Mouse (Mus musculus): Measurements from ENCODE around the gene Pde1b. TPM values are rescaled to one million over a fixed set of nuclear protein-coding genes. Genes with fewer than 3 reads are reported as not detected.

Pde1b gene
- polyA plus RNA-seq, 1 experiment from 2014 or later: 91.9 TPM

DNA sequence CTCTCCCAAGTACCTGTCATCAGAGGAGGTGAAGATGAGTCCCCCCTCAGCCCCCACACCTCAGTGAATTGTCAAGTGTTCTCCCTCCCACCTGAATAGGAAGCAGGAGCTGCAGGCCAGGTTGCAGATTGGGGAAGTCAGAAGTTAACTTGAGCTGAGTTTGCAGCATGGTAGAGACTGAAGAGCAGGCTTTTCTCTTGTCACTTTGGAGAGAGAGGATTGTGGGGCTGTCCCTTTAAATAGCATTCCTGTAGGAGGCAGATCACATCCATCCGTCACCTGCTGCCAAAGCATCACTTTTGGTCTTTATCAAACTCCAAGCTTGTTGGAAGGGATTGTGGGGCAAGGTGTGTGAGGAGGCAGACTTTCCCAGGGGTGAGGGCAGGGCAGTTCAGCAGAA is 2.1 kb upstream of the Pde1b start:
- Histone ChIP-seq H3K4me1 (ENCODE audit: control insufficient read depth, insufficient read depth, low read length) (peaks cover 26% of the 10 kb centered on the region), H3K9me3 (replicated peaks; ENCODE audit: control insufficient read depth, low read length, poor library complexity, severe bottlenecking) (no peaks in the 10 kb centered on the region)

DNA sequence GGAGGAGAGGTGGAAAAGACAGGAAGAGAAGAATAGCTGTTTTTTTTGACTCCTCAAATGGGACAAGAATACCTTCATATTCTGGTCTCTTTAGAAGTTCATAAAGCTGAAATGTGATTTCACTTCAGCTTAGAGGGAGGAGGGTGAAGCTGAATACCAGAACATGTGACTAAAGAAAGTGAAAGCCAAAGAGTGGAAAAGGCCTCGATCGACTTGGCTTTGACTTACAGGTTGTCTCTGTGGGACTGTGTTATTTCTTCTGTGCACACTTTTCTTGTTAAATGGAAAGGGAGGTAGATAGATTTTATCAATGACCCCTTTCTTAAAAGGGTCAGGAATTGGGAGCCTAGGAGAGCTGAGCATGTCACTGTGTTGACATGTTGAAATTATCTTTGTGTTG is 1.6 kb upstream of the Pde1b start:
- H3K27ac ChIP-seq (ENCODE audit: low read length): no peak overlapping the region
- H3K9me3 ChIP-seq (replicated peaks; ENCODE audit: control insufficient read depth, low read length, poor library complexity, severe bottlenecking): no peaks in the 10 kb centered on the region
- no peak overlapping the region for H3K4me3 ChIP-seq (ENCODE audit: low read depth, low read length)
- H3K4me1 ChIP-seq (ENCODE audit: control insufficient read depth, insufficient read depth, low read length): peaks cover 30% of the 10 kb centered on the region
- no peaks in the 10 kb centered on the region for H3K36me3 ChIP-seq (ENCODE audit: control insufficient read depth, insufficient read depth, low read length)
- H3K9ac ChIP-seq (ENCODE audit: low read depth, low read length): no peak overlapping the region
- WGBS: 70% methylated on average over 2 of the region's 2 CpGs
- ATAC-seq: no peak
- no peaks in the 10 kb centered on the region for H3K27me3 ChIP-seq (ENCODE audit: control insufficient read depth, insufficient read depth, low read depth, low read length)
- no peak overlapping the region for H3K4me2 ChIP-seq (ENCODE audit: low read length)

More for the DNA sequence above, 2.1 kb upstream of the Pde1b start:
- no peak for ATAC-seq
- Histone ChIP-seq H3K9ac (ENCODE audit: low read depth, low read length) (no peak overlapping the region), H3K36me3 (ENCODE audit: control insufficient read depth, insufficient read depth, low read length) (no peaks in the 10 kb centered on the region), H3K4me3 (ENCODE audit: low read depth, low read length) (no peak overlapping the region), H3K27me3 (ENCODE audit: control insufficient read depth, insufficient read depth, low read depth, low read length) (no peaks in the 10 kb centered on the region), H3K4me2 (ENCODE audit: low read length) (no peak overlapping the region), H3K27ac (ENCODE audit: low read length) (no peak overlapping the region)
- 63% methylated on average over 1 of the region's 1 CpGs for WGBS

DNA sequence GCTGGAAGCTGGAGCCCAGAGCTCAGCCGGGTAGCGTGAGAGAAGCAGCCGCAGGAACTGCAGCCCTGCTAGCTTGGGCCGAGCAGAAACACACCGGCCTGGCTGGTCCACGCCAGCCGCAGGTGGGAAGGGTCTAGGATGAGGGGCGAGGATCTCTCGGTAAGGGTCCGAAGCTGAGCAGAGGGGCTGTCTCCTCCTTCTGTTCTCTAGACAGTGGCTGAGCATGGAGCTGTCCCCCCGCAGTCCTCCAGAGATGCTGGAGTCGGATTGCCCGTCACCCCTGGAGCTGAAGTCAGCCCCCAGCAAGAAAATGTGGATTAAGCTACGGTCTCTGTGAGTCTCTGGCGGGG is 392 bp downstream of the Pde1b start:
- Histone ChIP-seq H3K9ac (ENCODE audit: low read depth, low read length) (peak overlapping the region; percentile 75), H3K27me3 (ENCODE audit: control insufficient read depth, insufficient read depth, low read depth, low read length) (no peaks in the 10 kb centered on the region), H3K4me2 (ENCODE audit: low read length) (peak overlapping the region; percentile 83), H3K27ac (ENCODE audit: low read length) (peak overlapping the region; percentile 84), H3K4me3 (ENCODE audit: low read depth, low read length) (peak overlapping the region; percentile 70), H3K4me1 (ENCODE audit: control insufficient read depth, insufficient read depth, low read length) (peaks cover 38% of the 10 kb centered on the region), H3K9me3 (replicated peaks; ENCODE audit: control insufficient read depth, low read length, poor library complexity, severe bottlenecking) (no peaks in the 10 kb centered on the region), H3K36me3 (ENCODE audit: control insufficient read depth, insufficient read depth, low read length) (no peaks in the 10 kb centered on the region)
- peak; percentile 79 for ATAC-seq
- under 1% methylated on average over 15 of the region's 15 CpGs for WGBS

DNA sequence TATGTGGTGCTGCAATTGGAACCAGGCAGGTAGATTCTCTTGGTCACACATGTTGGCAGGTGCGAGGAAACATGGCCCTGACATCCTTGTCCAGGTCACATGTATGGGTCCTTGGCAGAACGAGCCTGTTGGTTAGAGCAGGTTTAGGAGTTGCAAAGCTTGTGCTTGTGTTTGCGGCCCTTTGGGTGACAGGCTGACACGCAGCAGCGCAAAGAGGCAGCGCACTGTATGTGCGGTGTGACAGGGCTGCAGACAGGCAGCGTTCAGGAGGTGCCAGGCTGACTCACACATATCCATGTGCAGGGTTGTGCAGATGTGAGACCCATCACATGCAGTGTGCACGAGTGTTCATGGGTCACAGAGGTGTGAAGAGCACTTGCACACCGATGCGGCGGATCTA is 826 bp downstream of the Pde1b start:
- peak overlapping the region; percentile 84 for H3K27ac ChIP-seq (ENCODE audit: low read length)
- H3K4me3 ChIP-seq (ENCODE audit: low read depth, low read length): peak overlapping the region; percentile 70
- no peaks in the 10 kb centered on the region for H3K27me3 ChIP-seq (ENCODE audit: control insufficient read depth, insufficient read depth, low read depth, low read length)
- H3K4me2 ChIP-seq (ENCODE audit: low read length): peak overlapping the region; percentile 83
- no peaks in the 10 kb centered on the region for H3K36me3 ChIP-seq (ENCODE audit: control insufficient read depth, insufficient read depth, low read length)
- no peaks in the 10 kb centered on the region for H3K9me3 ChIP-seq (replicated peaks; ENCODE audit: control insufficient read depth, low read length, poor library complexity, severe bottlenecking)
- ATAC-seq: peak; percentile 63
- H3K9ac ChIP-seq (ENCODE audit: low read depth, low read length): peak overlapping the region; percentile 75
- 27% methylated on average over 12 of the region's 12 CpGs for WGBS
- peaks cover 38% of the 10 kb centered on the region for H3K4me1 ChIP-seq (ENCODE audit: control insufficient read depth, insufficient read depth, low read length)

DNA sequence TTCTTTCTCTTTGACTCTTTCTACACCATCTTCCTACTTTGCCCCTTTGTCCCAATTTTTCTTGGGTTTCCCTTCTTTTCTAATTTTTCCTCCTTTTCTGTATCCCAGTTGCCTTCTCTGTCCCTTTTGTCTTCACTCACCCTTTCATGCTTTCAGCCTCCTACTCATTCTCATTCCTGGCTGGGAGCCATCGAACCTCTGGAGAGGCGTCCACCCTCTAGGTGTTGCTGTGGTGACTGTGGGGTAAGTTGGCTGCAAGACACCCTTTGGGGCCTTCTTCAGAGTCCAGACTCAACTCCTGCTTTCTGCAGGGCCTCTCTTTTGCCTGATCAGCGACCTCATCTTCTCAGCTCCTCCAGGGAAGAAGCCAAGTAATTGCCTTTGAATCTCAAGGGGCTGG is 6.5 kb downstream of the Pde1b start:
- Histone ChIP-seq H3K9ac (ENCODE audit: low read depth, low read length) (no peak overlapping the region), H3K9me3 (replicated peaks; ENCODE audit: control insufficient read depth, low read length, poor library complexity, severe bottlenecking) (no peaks in the 10 kb centered on the region), H3K27me3 (ENCODE audit: control insufficient read depth, insufficient read depth, low read depth, low read length) (no peaks in the 10 kb centered on the region), H3K36me3 (ENCODE audit: control insufficient read depth, insufficient read depth, low read length) (no peaks in the 10 kb centered on the region), H3K4me2 (ENCODE audit: low read length) (no peak overlapping the region), H3K27ac (ENCODE audit: low read length) (peak overlapping the region; percentile 12; the same call in 1 of the 2 replicates), H3K4me1 (ENCODE audit: control insufficient read depth, insufficient read depth, low read length) (peaks cover 47% of the 10 kb centered on the region), H3K4me3 (ENCODE audit: low read depth, low read length) (no peak overlapping the region)
- WGBS: 54% methylated on average over 3 of the region's 3 CpGs
- ATAC-seq: no peak

DNA sequence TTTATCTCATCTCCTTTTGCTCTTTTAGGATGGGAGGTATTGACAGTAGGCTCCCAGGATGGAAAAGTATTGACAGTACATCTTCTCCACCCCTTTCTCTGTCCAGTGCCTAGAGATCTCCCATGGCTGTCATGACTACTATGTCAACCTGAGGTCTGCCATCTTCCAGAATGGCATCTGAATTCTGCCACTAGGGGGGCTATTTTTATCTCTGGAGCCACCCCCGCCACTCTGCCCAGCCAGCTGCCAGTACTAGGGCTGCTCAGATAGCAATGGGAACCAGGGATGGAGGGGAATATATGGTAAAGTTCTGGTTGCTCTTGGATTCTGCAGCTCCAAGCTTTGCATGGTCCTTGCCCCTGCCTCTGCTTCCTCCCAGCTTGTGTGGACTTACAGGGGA is 8.8 kb downstream of the Pde1b start:
- H3K4me1 ChIP-seq (ENCODE audit: control insufficient read depth, insufficient read depth, low read length): peaks cover 47% of the 10 kb centered on the region

DNA sequence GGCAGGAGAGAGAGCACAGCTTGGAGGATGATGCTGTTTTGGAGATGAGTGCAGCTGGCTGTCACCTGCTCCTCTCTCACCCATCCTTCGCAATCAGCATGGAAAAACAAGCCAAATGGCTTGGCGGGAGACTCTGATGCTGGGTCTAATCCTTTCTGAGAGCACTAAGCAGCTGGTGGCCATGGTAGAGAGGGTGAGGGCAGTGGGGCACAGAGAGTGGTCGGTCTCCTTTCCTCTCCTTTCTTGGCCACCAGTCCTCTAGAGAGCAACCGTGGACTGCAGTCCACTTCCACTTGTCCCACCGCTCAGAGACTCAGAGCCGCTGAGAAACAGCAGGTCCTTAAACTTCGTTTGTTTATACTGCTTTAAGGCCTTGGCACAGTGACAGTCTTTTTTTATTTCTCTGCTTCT is 10.8 kb downstream of the Pde1b start:
- peak; percentile 53 for ATAC-seq
- no peaks in the 10 kb centered on the region for H3K27me3 ChIP-seq (ENCODE audit: control insufficient read depth, insufficient read depth, low read depth, low read length)
- 5% methylated on average over 7 of the region's 7 CpGs for WGBS
- H3K4me2 ChIP-seq (ENCODE audit: low read length): peak overlapping the region; percentile 50
- peak overlapping the region; percentile 62 for H3K27ac ChIP-seq (ENCODE audit: low read length)
- peaks cover 46% of the 10 kb centered on the region for H3K4me1 ChIP-seq (ENCODE audit: control insufficient read depth, insufficient read depth, low read length)
- H3K9me3 ChIP-seq (replicated peaks; ENCODE audit: control insufficient read depth, low read length, poor library complexity, severe bottlenecking): no peaks in the 10 kb centered on the region
- H3K36me3 ChIP-seq (ENCODE audit: control insufficient read depth, insufficient read depth, low read length): no peaks in the 10 kb centered on the region
- H3K9ac ChIP-seq (ENCODE audit: low read depth, low read length): no peak overlapping the region
- H3K4me3 ChIP-seq (ENCODE audit: low read depth, low read length): peak overlapping the region; percentile 34

More for the DNA sequence above, 8.8 kb downstream of the Pde1b start:
- H3K9me3 ChIP-seq (replicated peaks; ENCODE audit: control insufficient read depth, low read length, poor library complexity, severe bottlenecking): no peaks in the 10 kb centered on the region
- no peaks in the 10 kb centered on the region for H3K36me3 ChIP-seq (ENCODE audit: control insufficient read depth, insufficient read depth, low read length)
- H3K9ac ChIP-seq (ENCODE audit: low read depth, low read length): no peak overlapping the region
- H3K4me2 ChIP-seq (ENCODE audit: low read length): no peak overlapping the region
- no peak for ATAC-seq
- no peaks in the 10 kb centered on the region for H3K27me3 ChIP-seq (ENCODE audit: control insufficient read depth, insufficient read depth, low read depth, low read length)
- H3K4me3 ChIP-seq (ENCODE audit: low read depth, low read length): no peak overlapping the region
- H3K27ac ChIP-seq (ENCODE audit: low read length): no peak overlapping the region
- WGBS: 62% methylated on average over 1 of the region's 1 CpGs

DNA sequence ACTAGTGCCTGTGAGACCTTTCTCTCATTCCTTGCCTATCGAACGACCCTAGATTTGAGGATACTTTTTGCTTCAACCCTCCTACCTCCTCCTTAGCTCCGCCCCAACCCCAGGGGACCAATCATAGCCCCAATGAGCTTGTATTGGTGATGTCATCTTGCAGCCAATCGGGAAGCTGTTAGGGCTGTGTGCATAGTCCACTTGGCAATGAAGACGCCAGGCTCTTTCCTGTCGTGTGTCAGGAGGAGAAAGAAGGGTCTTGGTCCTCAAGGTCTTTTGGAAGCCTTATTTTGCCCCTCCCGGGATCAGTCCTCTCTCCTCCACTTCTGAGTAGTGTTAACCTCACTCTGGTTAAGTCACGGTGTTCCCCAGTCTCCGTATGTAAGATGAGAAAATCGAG is 11.3 kb downstream of the Pde1b start:
- WGBS: 3% methylated on average over 10 of the region's 10 CpGs

DNA sequence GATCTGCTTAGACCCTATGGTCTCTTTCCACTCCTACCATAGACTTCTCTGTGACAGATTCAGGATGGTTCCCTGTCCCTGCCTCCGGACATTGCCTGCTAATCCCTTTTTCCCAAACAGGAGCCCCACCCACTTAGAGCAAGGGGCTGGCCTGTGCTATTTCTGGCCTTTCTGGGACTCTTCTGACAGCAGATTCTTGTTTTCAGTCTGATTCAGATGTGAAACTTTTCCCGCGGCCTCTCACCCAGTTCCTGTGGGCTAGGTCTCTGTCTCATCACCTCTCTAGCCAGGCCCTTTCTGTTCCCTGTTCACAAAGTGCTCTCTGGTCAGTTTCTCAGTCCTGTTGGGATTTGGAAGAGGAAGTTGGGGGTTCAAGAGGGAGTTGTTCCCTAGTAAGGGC is 12.1 kb downstream of the Pde1b start:
- peak overlapping the region; percentile 39; the same call in 1 of the 2 replicates for H3K9ac ChIP-seq (ENCODE audit: low read depth, low read length)
- H3K9me3 ChIP-seq (replicated peaks; ENCODE audit: control insufficient read depth, low read length, poor library complexity, severe bottlenecking): no peaks in the 10 kb centered on the region
- ATAC-seq: no peak
- no peaks in the 10 kb centered on the region for H3K36me3 ChIP-seq (ENCODE audit: control insufficient read depth, insufficient read depth, low read length)
- H3K4me3 ChIP-seq (ENCODE audit: low read depth, low read length): peak overlapping the region; percentile 6; the same call in 1 of the 2 replicates
- H3K27me3 ChIP-seq (ENCODE audit: control insufficient read depth, insufficient read depth, low read depth, low read length): no peaks in the 10 kb centered on the region
- peak overlapping the region; percentile 50 for H3K4me2 ChIP-seq (ENCODE audit: low read length)
- peaks cover 53% of the 10 kb centered on the region for H3K4me1 ChIP-seq (ENCODE audit: control insufficient read depth, insufficient read depth, low read length)
- peak overlapping the region; percentile 56 for H3K27ac ChIP-seq (ENCODE audit: low read length)
- 24% methylated on average over 3 of the region's 3 CpGs for WGBS

More for the DNA sequence above, 11.3 kb downstream of the Pde1b start:
- peak; percentile 94 for ATAC-seq
- Histone ChIP-seq H3K4me2 (ENCODE audit: low read length) (peak overlapping the region; percentile 50), H3K27me3 (ENCODE audit: control insufficient read depth, insufficient read depth, low read depth, low read length) (no peaks in the 10 kb centered on the region), H3K4me3 (ENCODE audit: low read depth, low read length) (peak overlapping the region; percentile 34), H3K36me3 (ENCODE audit: control insufficient read depth, insufficient read depth, low read length) (no peaks in the 10 kb centered on the region), H3K4me1 (ENCODE audit: control insufficient read depth, insufficient read depth, low read length) (peaks cover 50% of the 10 kb centered on the region), H3K9ac (ENCODE audit: low read depth, low read length) (peak overlapping the region; percentile 45; the same call in 1 of the 2 replicates), H3K9me3 (replicated peaks; ENCODE audit: control insufficient read depth, low read length, poor library complexity, severe bottlenecking) (no peaks in the 10 kb centered on the region), H3K27ac (ENCODE audit: low read length) (peak overlapping the region; percentile 62)

All from midbrain, embryonic 16.5 days (tissue).